Mouse (Mus musculus) gastrocnemius, adult 8-10 months (tissue): ENCODE data around the gene Tomm6. TPM values are rescaled to one million over a fixed set of nuclear protein-coding genes. Genes with fewer than 3 reads are reported as not detected.
"Not testable (repeated sequence)": the region's sequence is repeated elsewhere in the genome, so short reads cannot be mapped to it uniquely, and the experiment has no call there.

Source experiments
- DNase-seq, 2 experiments: peaks; one replicate each; pipeline ENCODE4 v3.0.0; 2022; ENCODE audit warnings: low spot score in 2 of 2
- total RNA-seq, 4 experiments: library from RNA; stranded (reverse); gene quantifications; 2 replicates each; pipeline ENCODE4 v1.2.4; 2022

Gene Tomm6
- total RNA-seq, 4 experiments from 2014 or later, result 106 to 129 (median 114) TPM

DNA sequence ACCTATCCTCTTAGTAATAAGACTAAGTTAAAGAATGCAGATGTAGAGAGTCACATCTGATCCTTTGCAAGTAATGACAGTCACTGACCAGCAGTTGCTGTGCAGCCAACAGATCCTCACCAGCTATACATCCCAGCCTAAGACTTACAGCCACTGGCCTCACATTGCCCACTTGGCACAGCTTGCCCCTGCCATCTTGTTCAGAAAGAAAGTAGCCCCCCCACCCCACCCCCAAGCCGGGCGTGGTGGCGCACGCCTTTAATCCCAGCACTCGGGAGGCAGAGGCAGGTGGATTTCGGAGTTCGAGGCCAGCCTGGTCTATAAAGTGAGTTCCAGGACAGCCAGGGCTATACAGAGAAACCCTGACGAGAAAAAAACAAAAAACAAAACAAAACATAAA is 33.8 kb downstream of the Tomm6 start:
- DNase-seq, result not testable (repeated sequence)

DNA sequence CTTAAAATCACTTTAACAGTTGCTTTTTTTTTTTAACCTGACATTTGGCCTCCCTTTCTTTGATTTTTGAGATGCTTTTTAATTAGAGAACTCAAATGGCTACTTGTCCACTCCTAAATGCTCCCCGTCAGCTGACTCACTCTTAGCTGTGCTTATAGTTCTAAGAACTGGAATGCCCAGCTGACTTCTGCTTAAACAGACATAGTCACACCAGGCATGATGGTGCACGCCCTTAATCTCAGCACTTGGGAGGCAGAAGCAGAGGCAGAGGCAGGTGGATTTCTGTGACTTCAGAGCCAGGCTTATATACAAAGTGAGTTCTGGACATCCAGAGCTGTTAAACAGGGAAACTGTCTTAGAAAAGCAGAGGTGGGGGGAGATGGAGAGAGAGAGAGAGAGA is 36.2 kb downstream of the Tomm6 start:
- no peak for DNase-seq

DNA sequence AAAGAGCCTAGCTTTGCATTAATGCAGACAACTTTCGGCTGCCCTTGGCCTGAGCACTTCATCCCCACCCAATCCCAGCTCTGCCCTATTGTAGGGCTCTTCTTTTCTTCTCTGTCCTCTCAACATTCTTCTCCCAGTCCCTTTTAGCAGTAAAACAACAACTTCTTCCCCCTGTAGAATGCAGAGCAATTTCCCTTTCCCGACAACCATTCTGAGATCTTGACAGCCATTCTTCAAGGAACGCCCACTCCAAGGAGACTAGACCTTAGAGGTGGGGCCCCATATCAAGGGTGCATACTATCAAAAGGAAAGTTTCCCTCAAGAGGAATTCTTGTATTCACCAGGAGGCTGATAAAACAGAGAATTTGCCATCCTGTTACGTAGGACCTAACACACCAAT is 39.2 kb downstream of the Tomm6 start:
- DNase-seq, result no peak

DNA sequence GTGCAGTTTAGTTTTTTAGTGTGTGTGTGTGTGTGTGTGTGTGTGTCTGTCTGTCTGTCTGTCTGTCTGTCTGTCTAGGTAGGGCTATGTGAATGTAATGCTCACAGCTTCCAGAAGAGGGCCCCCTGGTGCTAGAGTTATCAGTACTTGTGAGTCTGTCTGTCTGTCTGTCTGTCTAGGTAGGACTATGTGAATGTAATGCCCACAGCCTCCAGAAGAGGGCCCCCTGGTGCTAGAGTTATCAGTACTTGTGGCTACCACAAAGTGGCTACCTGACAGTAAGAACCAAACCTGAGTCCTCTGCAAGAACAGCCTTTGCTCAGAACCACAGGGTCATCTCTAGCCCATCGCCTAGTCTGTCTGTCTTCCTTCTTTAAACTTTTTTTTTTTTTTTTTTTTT is 41.5 kb downstream of the Tomm6 start:
- peak; percentile 45 to 48 for DNase-seq

DNA sequence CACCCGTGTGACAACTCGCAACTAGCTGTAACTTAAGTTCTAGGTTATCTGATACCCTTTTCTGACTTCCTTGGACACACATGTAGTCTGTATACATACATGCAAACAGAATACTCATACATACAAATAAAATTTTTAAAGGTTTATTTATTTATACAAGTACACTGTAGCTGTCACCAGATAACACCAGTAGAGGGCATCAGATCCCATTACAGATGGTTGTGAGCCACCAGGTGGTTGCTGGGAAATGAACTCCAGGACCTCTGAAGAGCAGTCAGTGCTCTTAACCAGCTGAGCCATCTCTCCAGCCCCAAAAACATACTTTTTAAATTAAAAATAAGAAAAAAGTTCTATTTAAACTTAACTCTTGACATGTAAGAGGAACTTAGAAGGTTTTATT is 45.2 kb downstream of the Tomm6 start:
- no peak for DNase-seq

Other genes with a start within 250 kb of the Tomm6 start
- 10 to 100 TPM; 10.0 to 12.6 (median 11.2) TPM for gene Taf8, start 186.1 kb downstream of the Tomm6 start, total RNA-seq
- 10 to 100 TPM; 12.2 to 19.2 (median 16.1) TPM for gene Ccnd3, start 183.3 kb downstream of the Tomm6 start, total RNA-seq
- 10 to 100 TPM; 13.8 to 16.5 (median 14.2) TPM for gene Bysl, start 76.9 kb downstream of the Tomm6 start, total RNA-seq
- 10 to 100 TPM; 13.3 to 19.3 (median 18.1) TPM for gene Med20, start 76.8 kb downstream of the Tomm6 start, total RNA-seq
- gene Gm20517, start 76.8 kb downstream of the Tomm6 start, total RNA-seq, result 1 to 10 TPM in 3 of 4 experiments, under 1 TPM in 1; 0.77 to 2.8 (median 1.6) TPM
- gene Usp49, start 57.7 kb downstream of the Tomm6 start, total RNA-seq, result 1 to 10 TPM; 2.0 to 3.4 (median 3.2) TPM
- gene Frs3, start 644 bp upstream of the Tomm6 start, total RNA-seq, result 1 to 10 TPM; 4.3 to 6.0 (median 5.2) TPM
- under 1 TPM in 2 of 4 experiments, not detected in 2; 0.17 to 0.39 TPM for gene Gm21981, start 6.1 kb upstream of the Tomm6 start, total RNA-seq
- gene Prickle4, start 6.3 kb upstream of the Tomm6 start, total RNA-seq, result 1 to 10 TPM in 3 of 4 experiments, under 1 TPM in 1; 0.56 to 3.3 (median 2.3) TPM
- gene Pgc, start 38.5 kb upstream of the Tomm6 start, total RNA-seq, result not detected
- gene Tfeb, start 48.6 kb upstream of the Tomm6 start, total RNA-seq, result 100 to 1,000 TPM; 102 to 107 (median 103) TPM
- 1 to 10 TPM in 1 of 4 experiments, under 1 TPM in 3; 0.32 to 1.4 (median 0.55) TPM for gene Mdfi, start 146.3 kb upstream of the Tomm6 start, total RNA-seq
- gene Foxp4, start 236.3 kb upstream of the Tomm6 start, total RNA-seq, result 1 to 10 TPM; 5.9 to 7.8 (median 6.6) TPM